Mouse (Mus musculus) myocyte (in vitro differentiated cells): ENCODE results near the gene Zcrb1. TPM values are rescaled to one million over a fixed set of nuclear protein-coding genes. Genes with fewer than 3 reads are reported as not detected.

Experiments used
- H3K27me3 ChIP-seq: one replicate; pipeline ENCODE4 v1.6.1; 2011; ENCODE audit not compliant: control insufficient read depth, insufficient read depth, insufficient read length
- H3K36me3 ChIP-seq: one replicate; pipeline ENCODE4 v1.6.1; 2011; ENCODE audit not compliant: control insufficient read depth, insufficient read depth
- H3K4me2 ChIP-seq: one replicate; pipeline ENCODE4 v1.6.1; 2011; ENCODE audit warnings: low read depth, control low read depth
- H3K4me3 ChIP-seq: one replicate; pipeline ENCODE4 v1.5.1; 2011; ENCODE audit warnings: mild to moderate bottlenecking, control low read depth, moderate library complexity
- H3K79me2 ChIP-seq: one replicate; pipeline ENCODE4 v1.6.1; 2011; ENCODE audit not compliant: control insufficient read depth, insufficient read depth
- H3ac ChIP-seq: one replicate; pipeline ENCODE4 v1.6.1; 2011; ENCODE audit not compliant: control insufficient read depth, insufficient read length
- CEBPB ChIP-seq: IDR thresholded peaks from 2 replicates; pipeline ENCODE4 v1.6.1; 2011; ENCODE audit warnings: mild to moderate bottlenecking, moderate library complexity; ENCODE audit not compliant: poor library complexity, insufficient read depth, severe bottlenecking
- E2F4 ChIP-seq: IDR thresholded peaks from one replicate; pipeline ENCODE4 v1.6.1; 2011; ENCODE audit warnings: mild to moderate bottlenecking, control low read depth, moderate library complexity; ENCODE audit not compliant: insufficient read depth
- MAX ChIP-seq: IDR thresholded peaks from one replicate; pipeline ENCODE4 v1.6.1; 2011; ENCODE audit warnings: low read depth, mild to moderate bottlenecking, control low read depth
- MYOD1 ChIP-seq, 3 experiments: IDR thresholded peaks; one replicate each; pipeline ENCODE4 v1.6.1; 2011; ENCODE audit warnings: control low read depth in 2 of 3, low read depth in 2 of 3, mild to moderate bottlenecking in 2 of 3, moderate library complexity in 1 of 3; ENCODE audit not compliant: insufficient read length in 2 of 3, control insufficient read depth in 1 of 3
- MYOG ChIP-seq, 3 experiments: IDR thresholded peaks; one replicate each; pipeline ENCODE4 v1.6.1; 2011; ENCODE audit warnings: control low read depth in 2 of 3, low read depth in 2 of 3, mild to moderate bottlenecking in 2 of 3; ENCODE audit not compliant: insufficient read length in 2 of 3, control insufficient read depth in 1 of 3, insufficient read depth in 1 of 3
- POLR2A ChIP-seq: IDR thresholded peaks from one replicate; pipeline ENCODE4 v1.6.1; 2011; ENCODE audit warnings: low read depth, mild to moderate bottlenecking, control low read depth, moderate library complexity; ENCODE audit not compliant: insufficient read length
- POLR2AphosphoS2 ChIP-seq: IDR thresholded peaks from one replicate; pipeline ENCODE4 v1.6.1; 2011; ENCODE audit warnings: low read depth, control low read depth; ENCODE audit not compliant: insufficient read length
- REST ChIP-seq: IDR thresholded peaks from one replicate; pipeline ENCODE4 v1.6.1; 2011; ENCODE audit warnings: mild to moderate bottlenecking, control low read depth, moderate library complexity; ENCODE audit not compliant: insufficient read depth, insufficient read length
- SRF ChIP-seq: IDR thresholded peaks from one replicate; pipeline ENCODE4 v1.6.1; 2011; ENCODE audit warnings: low read depth; ENCODE audit not compliant: control insufficient read depth, insufficient read length
- TCF12 ChIP-seq: IDR thresholded peaks from one replicate; pipeline ENCODE4 v1.6.1; 2011; ENCODE audit warnings: mild to moderate bottlenecking, control low read depth; ENCODE audit not compliant: poor library complexity, insufficient read depth, severe bottlenecking
- TCF3 ChIP-seq: IDR thresholded peaks from one replicate; pipeline ENCODE4 v1.6.1; 2011; ENCODE audit warnings: low read depth, control low read depth; ENCODE audit not compliant: insufficient read length
- USF1 ChIP-seq: IDR thresholded peaks from one replicate; pipeline ENCODE4 v1.6.1; 2011; ENCODE audit warnings: low read depth, mild to moderate bottlenecking, control low read depth, moderate library complexity
- polyA plus RNA-seq: library from polyadenylated mRNA; unstranded; fragments of >200 nt; fragmentation: generic; extraction: Trizol; gene quantifications from one replicate; pipeline ENCODE4 v1.2.1, GENCODE M21; 2012; ENCODE audit warnings: missing spikeins

Gene Zcrb1
- polyA plus RNA-seq, 1 experiment: 91.9 TPM

DNA sequence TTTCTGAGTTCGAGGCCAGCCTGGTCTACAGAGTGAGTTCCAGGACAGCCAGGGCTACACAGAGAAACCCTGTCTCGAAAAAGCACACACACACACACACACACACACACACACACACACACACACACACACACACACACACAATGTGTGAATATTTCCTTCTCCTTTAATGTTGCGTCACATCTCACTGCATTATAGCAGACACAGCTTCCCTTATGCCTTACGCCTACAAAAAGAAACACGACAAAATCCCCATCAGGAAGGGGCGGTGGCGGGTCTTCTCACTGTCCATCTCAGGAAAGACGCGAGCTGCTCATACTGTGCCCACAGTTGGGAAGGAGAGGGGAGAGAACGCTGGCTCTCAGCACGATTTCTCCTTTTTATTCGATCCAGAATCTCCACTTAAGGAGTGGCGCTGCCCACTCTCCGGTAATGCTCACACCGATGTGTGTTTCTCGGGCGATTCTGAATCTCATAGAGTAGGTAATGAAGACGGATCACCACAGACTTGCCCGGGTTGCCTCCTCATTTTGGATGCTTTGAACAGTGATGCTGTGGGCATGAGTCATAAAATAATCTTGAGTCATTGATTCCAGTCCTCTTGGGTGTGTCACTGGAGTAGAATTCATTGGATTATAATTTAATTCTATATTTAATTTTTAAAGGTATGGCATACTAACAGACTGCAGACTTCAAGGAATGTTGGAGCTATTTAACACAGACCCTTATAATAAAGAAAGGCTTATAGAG, 39.6 kb downstream of the Zcrb1 start:
- H3K4me3 ChIP-seq: no peak overlapping the region
- no peaks in the 10 kb centered on the region for H3K36me3 ChIP-seq
- H3ac ChIP-seq: no peak overlapping the region
- H3K4me2 ChIP-seq: no peak overlapping the region
- no peak for TF ChIP-seq REST
- TF ChIP-seq E2F4: no peak
- no peak for TF ChIP-seq USF1
- no peak for TF ChIP-seq MAX
- TF ChIP-seq MYOG (IDR thresholded peaks at IDR 0.05; ENCODE audit: control insufficient read depth in 1 of 3, insufficient read depth in 1 of 3, insufficient read length in 2 of 3, low read depth in 2 of 3): no peak
- no peak for TF ChIP-seq MYOD1 (IDR thresholded peaks at IDR 0.05; ENCODE audit: control insufficient read depth in 1 of 3, insufficient read length in 2 of 3, low read depth in 2 of 3)
- no peak for TF ChIP-seq TCF12
- TF ChIP-seq TCF3: no peak
- TF ChIP-seq POLR2AphosphoS2: no peak
- no peak for TF ChIP-seq SRF
- TF ChIP-seq CEBPB: no peak
- no peak for TF ChIP-seq POLR2A
- H3K27me3 ChIP-seq: no peaks in the 10 kb centered on the region
- H3K79me2 ChIP-seq: no peaks in the 10 kb centered on the region

DNA sequence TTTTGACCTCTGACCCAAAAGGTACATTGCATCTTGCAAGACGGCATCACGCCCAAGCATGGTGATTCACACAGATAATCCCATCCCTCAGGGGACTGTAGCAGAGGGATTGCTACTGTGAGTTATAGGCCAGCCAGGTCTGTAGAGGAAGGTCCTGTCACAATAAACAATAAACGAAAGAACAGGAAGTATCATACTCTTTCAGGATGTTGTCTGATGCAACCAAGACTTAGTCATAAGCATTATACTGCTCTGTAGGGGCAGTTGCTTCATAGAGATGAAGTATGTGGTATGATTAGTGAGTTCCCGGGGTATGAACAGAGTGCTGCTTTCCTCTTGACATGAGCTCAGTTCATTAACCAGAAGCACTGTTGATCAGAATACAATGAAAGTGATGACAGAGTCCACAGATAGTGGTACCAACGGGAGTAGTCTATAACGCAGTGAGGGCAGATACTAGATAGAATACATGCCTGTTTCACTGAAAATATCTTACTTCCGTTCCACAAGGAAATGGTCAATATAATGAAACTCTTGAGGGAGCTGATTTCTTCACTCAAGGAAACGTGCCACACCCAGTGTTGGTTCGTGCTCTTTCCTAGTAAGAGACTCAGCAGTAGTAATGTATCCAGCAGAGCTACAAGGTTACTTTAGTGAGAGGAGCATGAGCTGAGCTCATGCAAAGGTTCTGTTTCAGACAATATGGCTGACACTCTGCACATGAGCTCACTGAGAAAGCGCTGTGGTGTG, 57.3 kb downstream of the Zcrb1 start:
- no peaks in the 10 kb centered on the region for H3K27me3 ChIP-seq
- no peaks in the 10 kb centered on the region for H3K36me3 ChIP-seq
- H3ac ChIP-seq: no peak overlapping the region
- no peak overlapping the region for H3K4me2 ChIP-seq
- 0 out of 2 replicates have a peak, but pooled peaks have one; percentile 40 for TF ChIP-seq CEBPB
- no peak for TF ChIP-seq POLR2A
- no peaks in the 10 kb centered on the region for H3K79me2 ChIP-seq
- no peak overlapping the region for H3K4me3 ChIP-seq

DNA sequence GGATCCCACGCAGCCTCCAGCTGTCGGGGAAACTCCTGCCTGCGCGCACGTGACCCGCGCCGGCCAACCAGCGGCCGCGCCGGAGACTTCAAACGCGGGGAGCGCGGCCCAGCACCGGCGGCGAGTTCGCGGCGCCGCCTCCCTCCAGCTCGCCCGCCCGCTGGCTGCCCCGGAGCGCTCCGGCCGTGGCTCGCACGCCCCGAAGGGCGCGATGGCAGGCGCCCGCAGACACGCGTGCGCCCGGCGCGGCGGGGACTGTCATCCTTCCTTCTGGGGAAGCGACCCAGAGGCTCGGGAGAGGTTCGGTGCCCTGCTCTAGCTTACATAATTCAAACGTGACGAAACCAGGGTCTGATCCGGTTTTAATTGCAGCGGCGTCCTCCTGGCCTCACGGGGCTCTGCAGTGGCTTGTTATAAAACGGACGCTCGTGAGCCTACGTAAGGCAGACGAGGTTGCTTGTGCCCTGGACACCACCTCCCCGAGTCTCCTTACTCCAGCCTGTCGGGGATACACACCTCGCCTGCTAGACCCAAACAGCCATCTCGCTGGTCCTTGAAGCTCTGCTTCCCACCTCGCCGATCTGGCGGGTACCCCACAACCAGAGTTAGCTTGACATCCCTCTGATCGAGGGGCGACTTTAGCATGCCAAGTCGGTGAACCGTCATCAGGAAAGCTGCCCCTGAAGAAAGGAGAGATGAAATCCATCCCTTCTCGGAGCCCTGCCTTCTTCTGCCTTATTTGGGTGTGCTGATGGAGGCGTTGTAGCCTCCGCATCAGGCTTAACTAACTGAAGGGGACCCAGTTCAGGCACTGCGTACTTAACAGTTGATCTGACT, 61.0 kb downstream of the Zcrb1 start, which contains the start of gene Yaf2:
Gene Yaf2, minus strand, starts transcription at position 11 of the 837 bp plus-strand sequence.
- peaks cover 5% of the 10 kb centered on the region for H3K36me3 ChIP-seq
- H3K27me3 ChIP-seq: no peaks in the 10 kb centered on the region
- H3K79me2 ChIP-seq: peaks cover 36% of the 10 kb centered on the region
- peak within 1 kb of the TSS; percentile 50 for H3K4me3 ChIP-seq
- peak within 1 kb of the TSS; percentile 87 for H3ac ChIP-seq
- H3K4me2 ChIP-seq: peak within 1 kb of the TSS; percentile 91
- TF ChIP-seq USF1 (peak; percentile 92), REST (no peak), CEBPB (no peak), SRF (peak; percentile 98), POLR2AphosphoS2 (peak; percentile 50), TCF3 (peak; percentile 37), E2F4 (peak; percentile 82), POLR2A (peak; percentile 75), MYOD1 (IDR thresholded peaks at IDR 0.05; ENCODE audit: control insufficient read depth in 1 of 3, insufficient read length in 2 of 3, low read depth in 2 of 3) (peak in 2 of 3 experiments; percentile 62 to 87), MAX (no peak), MYOG (IDR thresholded peaks at IDR 0.05; ENCODE audit: control insufficient read depth in 1 of 3, insufficient read depth in 1 of 3, insufficient read length in 2 of 3, low read depth in 2 of 3) (peak in 2 of 3 experiments; percentile 78 to 83), TCF12 (peak; percentile 7)

DNA sequence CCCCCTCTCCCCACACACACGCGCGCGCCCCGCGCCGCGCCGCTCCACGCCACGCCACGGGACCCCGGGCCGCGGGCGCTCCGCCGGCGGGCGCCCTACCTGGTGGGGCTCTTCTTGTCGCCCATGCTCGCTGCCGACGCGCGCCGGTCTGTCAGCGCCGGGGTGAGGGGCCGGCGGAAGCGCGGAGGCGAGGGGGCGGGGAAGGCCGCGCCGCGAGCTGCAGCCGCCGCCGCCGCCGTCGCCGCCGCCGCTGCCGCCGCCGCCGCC, 61.5 kb downstream of the Zcrb1 start:
- no peaks in the 10 kb centered on the region for H3K27me3 ChIP-seq
- TF ChIP-seq E2F4: no peak
- no peak for TF ChIP-seq REST
- no peak for TF ChIP-seq SRF
- H3ac ChIP-seq: peak overlapping the region; percentile 87
- H3K36me3 ChIP-seq: peaks cover 5% of the 10 kb centered on the region
- no peak overlapping the region for H3K4me2 ChIP-seq
- H3K4me3 ChIP-seq: peak overlapping the region; percentile 50
- peaks cover 42% of the 10 kb centered on the region for H3K79me2 ChIP-seq

Other genes starting within 250 kb of the Zcrb1 start
- gene Gxylt1, start 123.2 kb downstream of the Zcrb1 start, polyA plus RNA-seq: 3.6 TPM
- 22.1 TPM for gene Yaf2, start 61.4 kb downstream of the Zcrb1 start, polyA plus RNA-seq
- 20.4 TPM for gene Pphln1, start within 50 bp of the Zcrb1 start, polyA plus RNA-seq
- 8.0 TPM for gene Prickle1, start 197.6 kb upstream of the Zcrb1 start, polyA plus RNA-seq